Mouse (Mus musculus) midbrain, embryonic 16.5 days (tissue): ENCODE results near the gene Pgs1. TPM values are rescaled to one million over a fixed set of nuclear protein-coding genes. Genes with fewer than 3 reads are reported as not detected.

Experiments
- ATAC-seq: fragments of 200-750 bp; cut with Nextera tagmentation; 2 replicates; pipeline ENCODE4 v1.8.0; 2017; ENCODE audit warnings: moderate TSS enrichment
- H3K27ac ChIP-seq: fragments of 300-500 bp; sonication (generic); 2 replicates; pipeline ENCODE4 v1.5.1; 2014; ENCODE audit warnings: mild to moderate bottlenecking, low read length, mixed read lengths
- H3K27me3 ChIP-seq: fragments of 300-500 bp; sonication (generic); 2 replicates; pipeline ENCODE4 v1.6.1; 2014; ENCODE audit warnings: low read depth, low read length, mixed read lengths; ENCODE audit not compliant: control insufficient read depth, insufficient read depth
- H3K36me3 ChIP-seq: fragments of 300-500 bp; sonication (generic); 2 replicates; pipeline ENCODE4 v1.6.1; 2014; ENCODE audit warnings: mild to moderate bottlenecking, low read length, moderate library complexity, mixed read lengths; ENCODE audit not compliant: control insufficient read depth, insufficient read depth
- H3K4me1 ChIP-seq: fragments of 300-500 bp; sonication (generic); 2 replicates; pipeline ENCODE4 v1.6.1; 2014; ENCODE audit warnings: mild to moderate bottlenecking, low read length, mixed read lengths; ENCODE audit not compliant: control insufficient read depth, insufficient read depth
- H3K4me2 ChIP-seq: fragments of 300-500 bp; sonication (generic); 2 replicates; pipeline ENCODE4 v1.6.1; 2014; ENCODE audit warnings: mild to moderate bottlenecking, low read length, mixed read lengths
- H3K4me3 ChIP-seq: fragments of 300-500 bp; sonication (generic); 2 replicates; pipeline ENCODE4 v1.5.1; 2014; ENCODE audit warnings: low read depth, mild to moderate bottlenecking, low read length, moderate library complexity, mixed read lengths
- H3K9ac ChIP-seq: fragments of 300-500 bp; sonication (generic); 2 replicates; pipeline ENCODE4 v1.6.1; 2014; ENCODE audit warnings: low read depth, low read length, mixed read lengths
- H3K9me3 ChIP-seq: fragments of 300-500 bp; sonication (generic); replicated peaks from 2 replicates; pipeline ENCODE4 v1.6.1; 2014; ENCODE audit warnings: mild to moderate bottlenecking, low read length, mixed read lengths; ENCODE audit not compliant: control insufficient read depth, poor library complexity, severe bottlenecking
- WGBS: fragments of 180-500 bp; shearing (Covaris S2); extraction: QIAGEN DNeasy Blood & Tissue Kit; methylation state at CpG from one replicate; pipeline ENCODE4 v1.1.7; 2014; 5-methylcytosine and 5-hydroxymethylcytosine counted together
- polyA plus RNA-seq: library from polyadenylated mRNA; unstranded; fragments of >200 nt; fragmentation: Nextera tagmentation; extraction: Ambion mirVana; gene quantifications from 2 replicates; pipeline ENCODE4 v1.2.1, GENCODE M21; 2015

Gene Pgs1
- polyA plus RNA-seq, 1 experiment from 2014 or later, result 61.2 TPM

- Histone ChIP-seq H3K9ac (no peak overlapping the region), H3K9me3 (no peaks in the 10 kb centered on the region), H3K4me3 (no peak overlapping the region), H3K27ac (no peak overlapping the region), H3K27me3 (no peaks in the 10 kb centered on the region), H3K4me2 (no peak overlapping the region), H3K36me3 (peaks cover 30% of the 10 kb centered on the region), H3K4me1 (peaks cover 7% of the 10 kb centered on the region; the same call in 1 of the 2 replicates)
- ATAC-seq, result no peak
- 96% methylated on average over 7 of the region's 7 CpGs for WGBS
Measured at GRCm38 (mm10) chr11:118000565-118001215, 14.6 kb downstream of the Pgs1 start.

GRCm38 (mm10) chr11:118003176-118003575 lies 17.1 kb downstream of the Pgs1 start:
- Histone ChIP-seq H3K4me1 (no peaks in the 10 kb centered on the region), H3K36me3 (peaks cover 34% of the 10 kb centered on the region)

GRCm38 (mm10) chr11:118003718-118004117 lies 17.6 kb downstream of the Pgs1 start:
- Histone ChIP-seq H3K4me3 (no peak overlapping the region), H3K27me3 (no peaks in the 10 kb centered on the region), H3K4me1 (no peaks in the 10 kb centered on the region), H3K9me3 (no peaks in the 10 kb centered on the region), H3K36me3 (peaks cover 34% of the 10 kb centered on the region), H3K4me2 (no peak overlapping the region), H3K27ac (no peak overlapping the region), H3K9ac (no peak overlapping the region)
- ATAC-seq, result no peak
- 84% methylated on average over 5 of the region's 5 CpGs for WGBS

More at GRCm38 (mm10) chr11:118003176-118003575, 17.1 kb downstream of the Pgs1 start:
- Histone ChIP-seq H3K9ac (no peak overlapping the region), H3K27ac (no peak overlapping the region), H3K9me3 (no peaks in the 10 kb centered on the region), H3K4me2 (no peak overlapping the region), H3K4me3 (no peak overlapping the region), H3K27me3 (no peaks in the 10 kb centered on the region)
- WGBS, result 95% methylated on average over 14 of the region's 14 CpGs
- no peak for ATAC-seq

DNA sequence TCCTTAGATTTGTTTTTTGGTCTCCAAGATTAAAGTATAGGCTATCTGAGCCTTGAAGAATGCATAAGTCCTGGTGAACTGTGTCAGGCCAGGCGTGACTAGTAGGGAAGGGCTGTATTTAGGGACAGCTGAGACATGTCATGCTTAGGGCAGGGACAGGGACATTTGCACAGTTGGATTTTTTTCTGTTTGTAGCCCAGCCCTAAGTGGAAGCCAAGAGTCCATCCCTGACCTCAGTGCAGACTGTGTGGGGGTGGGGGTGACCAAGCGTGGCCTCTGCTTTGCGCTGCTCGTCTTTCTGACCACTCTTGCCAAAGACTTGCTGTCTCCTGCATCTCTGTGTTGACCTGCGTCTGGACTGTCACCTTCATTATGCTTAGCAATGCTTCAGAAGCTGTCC lies 18.1 kb downstream of the Pgs1 start:
- no peaks in the 10 kb centered on the region for H3K9me3 ChIP-seq
- ATAC-seq, result no peak
- peaks cover 34% of the 10 kb centered on the region for H3K36me3 ChIP-seq
- H3K27me3 ChIP-seq, result no peaks in the 10 kb centered on the region
- H3K9ac ChIP-seq, result no peak overlapping the region
- H3K27ac ChIP-seq, result no peak overlapping the region
- H3K4me3 ChIP-seq, result no peak overlapping the region
- 82% methylated on average over 5 of the region's 5 CpGs for WGBS
- H3K4me1 ChIP-seq, result peaks cover 3% of the 10 kb centered on the region; the same call in 1 of the 2 replicates
- no peak overlapping the region for H3K4me2 ChIP-seq

- H3K9ac ChIP-seq, result no peak overlapping the region
- no peaks in the 10 kb centered on the region for H3K27me3 ChIP-seq
- peaks cover 25% of the 10 kb centered on the region for H3K36me3 ChIP-seq
- H3K27ac ChIP-seq, result no peak overlapping the region
- no peak overlapping the region for H3K4me3 ChIP-seq
- no peak overlapping the region for H3K4me2 ChIP-seq
- no peaks in the 10 kb centered on the region for H3K9me3 ChIP-seq
- WGBS, result 76% methylated on average over 8 of the region's 8 CpGs
- ATAC-seq, result no peak
- peaks cover 8% of the 10 kb centered on the region; the same call in 1 of the 2 replicates for H3K4me1 ChIP-seq
Measured at GRCm38 (mm10) chr11:118007460-118008143, 21.5 kb downstream of the Pgs1 start.

- H3K27ac ChIP-seq, result no peak overlapping the region
- H3K36me3 ChIP-seq, result peaks cover 20% of the 10 kb centered on the region
- no peak for ATAC-seq
- no peak overlapping the region for H3K9ac ChIP-seq
- H3K4me1 ChIP-seq, result peaks cover 8% of the 10 kb centered on the region; the same call in 1 of the 2 replicates
- WGBS, result 61% methylated on average over 5 of the region's 5 CpGs
- H3K4me2 ChIP-seq, result no peak overlapping the region
- no peaks in the 10 kb centered on the region for H3K9me3 ChIP-seq
- H3K4me3 ChIP-seq, result no peak overlapping the region
- H3K27me3 ChIP-seq, result no peaks in the 10 kb centered on the region
Measured at GRCm38 (mm10) chr11:118008144-118008805, 22.2 kb downstream of the Pgs1 start.

- Histone ChIP-seq H3K4me2 (no peak overlapping the region), H3K9ac (no peak overlapping the region)
- ATAC-seq, result no peak
Measured at GRCm38 (mm10) chr11:118008843-118009242, 22.8 kb downstream of the Pgs1 start.

GRCm38 (mm10) chr11:118009865-118010571 lies 23.9 kb downstream of the Pgs1 start:
- no peak overlapping the region for H3K4me3 ChIP-seq
- ATAC-seq, result no peak
- H3K4me1 ChIP-seq, result peaks cover 8% of the 10 kb centered on the region; the same call in 1 of the 2 replicates
- no peaks in the 10 kb centered on the region for H3K27me3 ChIP-seq
- 44% methylated on average over 4 of the region's 4 CpGs for WGBS
- H3K27ac ChIP-seq, result no peak overlapping the region
- no peak overlapping the region for H3K4me2 ChIP-seq
- H3K36me3 ChIP-seq, result peaks cover 17% of the 10 kb centered on the region
- no peaks in the 10 kb centered on the region for H3K9me3 ChIP-seq
- H3K9ac ChIP-seq, result no peak overlapping the region

More at GRCm38 (mm10) chr11:118008843-118009242, 22.8 kb downstream of the Pgs1 start:
- H3K27ac ChIP-seq, result no peak overlapping the region
- peaks cover 8% of the 10 kb centered on the region; the same call in 1 of the 2 replicates for H3K4me1 ChIP-seq
- no peaks in the 10 kb centered on the region for H3K9me3 ChIP-seq
- H3K4me3 ChIP-seq, result no peak overlapping the region
- H3K36me3 ChIP-seq, result peaks cover 15% of the 10 kb centered on the region
- 77% methylated on average over 8 of the region's 8 CpGs for WGBS
- H3K27me3 ChIP-seq, result no peaks in the 10 kb centered on the region
